Mouse (Mus musculus) ovary, postnatal 10 days (tissue): ENCODE results near the gene Ndufs1.
"Not testable (repeated sequence)": the region's sequence is repeated elsewhere in the genome, so short reads cannot be mapped to it uniquely, and the experiment has no call there.

ENCODE experiments used
- DNase-seq: peaks from one replicate; pipeline ENCODE4 v3.0.0; 2022; ENCODE audit warnings: low spot score

Ndufs1 gene

GRCm38 (mm10) chr1:63182636-63183270 is 6.1 kb upstream of the Ndufs1 start:
- peak; percentile 13 for DNase-seq

- peak; percentile 23 for DNase-seq
These were observed 5.6 kb upstream of the Ndufs1 start for GRCm38 (mm10) chr1:63182212-63182611.

- no peak for DNase-seq
These were observed 4.8 kb upstream of the Ndufs1 start for GRCm38 (mm10) chr1:63181480-63181879.

DNA sequence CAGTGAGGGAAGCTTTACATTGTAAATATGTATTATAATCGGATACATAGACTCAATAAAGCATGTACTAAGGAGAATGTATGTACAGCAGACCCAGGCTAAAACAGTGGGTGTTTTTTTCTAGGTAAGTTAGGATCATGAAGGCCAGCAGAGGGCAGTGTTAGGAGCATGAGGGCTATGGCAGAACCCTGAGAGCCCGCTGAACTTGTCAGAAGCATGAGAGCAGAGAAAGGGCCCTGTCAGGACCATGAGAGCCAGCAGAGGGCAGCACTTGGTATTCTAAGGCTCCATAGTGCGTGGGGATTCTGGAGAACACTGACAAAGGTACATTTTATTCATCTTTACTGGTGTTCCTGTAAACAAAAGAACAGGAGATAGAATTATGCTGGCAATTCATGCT is 4.4 kb upstream of the Ndufs1 start:
- peak; percentile 68 for DNase-seq

GRCm38 (mm10) chr1:63180575-63180974 is 3.9 kb upstream of the Ndufs1 start:
- DNase-seq: not testable (repeated sequence)

DNA sequence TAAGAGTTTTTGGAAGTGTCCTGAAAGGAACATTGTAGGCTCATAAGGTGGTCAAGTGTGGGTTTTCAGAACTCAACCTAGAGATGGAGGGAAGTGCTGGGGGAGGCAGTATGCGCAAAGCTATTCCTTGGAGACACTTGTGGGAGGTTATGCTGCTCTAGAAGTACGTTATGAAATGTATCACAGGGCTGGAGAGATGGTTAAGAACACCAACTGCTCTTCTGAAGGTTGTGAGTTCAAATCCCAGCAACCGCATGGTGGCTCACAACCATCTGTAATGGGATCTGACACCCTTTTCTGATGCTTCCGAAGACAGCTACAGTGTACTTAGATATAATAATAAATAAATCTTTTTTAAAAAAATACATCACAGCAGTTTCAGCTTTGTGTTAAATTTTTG is 3.5 kb upstream of the Ndufs1 start:
- no peak for DNase-seq

GRCm38 (mm10) chr1:63178308-63178707 is 1.7 kb upstream of the Ndufs1 start:
- no peak for DNase-seq

DNA sequence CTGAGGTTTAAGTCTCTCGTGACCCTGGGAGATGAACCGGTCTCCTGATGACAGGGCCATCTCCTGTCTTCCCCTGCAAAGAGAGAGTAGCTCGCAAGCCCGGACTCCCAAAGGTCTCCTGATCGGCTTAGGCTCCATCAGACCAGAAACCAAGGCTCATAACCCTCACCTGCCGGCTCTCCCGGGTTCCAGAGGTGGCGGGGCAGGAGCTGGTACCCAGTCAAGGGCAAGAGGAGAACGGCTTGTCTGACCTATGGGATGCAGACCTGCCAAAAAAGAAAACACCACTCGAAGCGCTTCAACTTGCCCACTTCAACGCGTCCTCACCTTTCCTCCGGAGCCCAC is 402 bp downstream of the Ndufs1 start:
- no peak for DNase-seq

- no peak for DNase-seq
These were observed 780 bp downstream of the Ndufs1 start for GRCm38 (mm10) chr1:63175853-63176252.

GRCm38 (mm10) chr1:63168638-63169037 is 8.0 kb downstream of the Ndufs1 start:
- DNase-seq: no peak

- no peak for DNase-seq
These were observed 36.4 kb downstream of the Ndufs1 start for GRCm38 (mm10) chr1:63140231-63140630.

DNA sequence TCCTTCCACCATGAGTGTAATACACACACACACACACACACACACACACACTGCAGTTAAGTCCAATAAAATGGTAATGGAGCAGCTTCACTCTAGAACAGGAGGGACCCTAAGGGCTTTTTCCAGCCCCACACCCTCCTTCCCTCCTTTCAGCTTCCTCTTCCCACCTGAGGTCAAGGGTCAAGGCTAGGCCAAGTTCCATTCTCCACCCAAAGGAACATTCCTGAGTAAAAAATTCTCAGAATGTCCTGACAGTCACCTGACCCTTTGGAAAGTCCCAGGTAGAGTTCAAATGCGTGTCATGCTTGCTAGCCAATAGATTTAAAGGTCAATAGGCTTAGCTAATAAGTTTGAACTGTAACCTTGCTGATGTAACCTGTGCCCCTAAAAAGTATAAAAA is 38.0 kb downstream of the Ndufs1 start:
- DNase-seq: not testable (repeated sequence)

GRCm38 (mm10) chr1:63137971-63138370 is 38.7 kb downstream of the Ndufs1 start:
- no peak for DNase-seq

- no peak for DNase-seq
These were observed 42.1 kb downstream of the Ndufs1 start for GRCm38 (mm10) chr1:63134530-63134929.

GRCm38 (mm10) chr1:63131766-63132165 is 44.9 kb downstream of the Ndufs1 start:
- DNase-seq: no peak

DNA sequence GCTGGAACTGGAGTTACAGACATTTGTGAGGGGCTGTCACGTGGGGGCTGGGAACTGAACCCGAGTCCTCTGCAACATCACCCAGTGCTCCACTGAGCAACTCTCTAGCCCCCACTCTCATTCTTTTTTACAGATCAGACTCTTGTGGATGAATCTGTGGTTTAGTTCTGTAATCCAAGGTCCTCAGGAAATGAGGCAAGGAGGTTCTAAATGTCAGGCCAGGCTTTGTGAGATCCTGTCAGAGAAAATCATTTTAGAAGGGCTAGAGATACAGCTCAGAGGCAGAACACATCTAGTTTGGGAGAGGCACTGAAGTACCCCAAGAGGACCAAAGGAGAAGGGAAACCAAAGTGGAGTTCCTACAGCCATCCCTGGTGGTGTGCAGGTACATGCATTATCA is 45.8 kb downstream of the Ndufs1 start:
- no peak for DNase-seq

- DNase-seq: no peak
These were observed 46.6 kb downstream of the Ndufs1 start for GRCm38 (mm10) chr1:63129857-63130690.

GRCm38 (mm10) chr1:63129273-63129672 is 47.4 kb downstream of the Ndufs1 start:
- DNase-seq: no peak

DNA sequence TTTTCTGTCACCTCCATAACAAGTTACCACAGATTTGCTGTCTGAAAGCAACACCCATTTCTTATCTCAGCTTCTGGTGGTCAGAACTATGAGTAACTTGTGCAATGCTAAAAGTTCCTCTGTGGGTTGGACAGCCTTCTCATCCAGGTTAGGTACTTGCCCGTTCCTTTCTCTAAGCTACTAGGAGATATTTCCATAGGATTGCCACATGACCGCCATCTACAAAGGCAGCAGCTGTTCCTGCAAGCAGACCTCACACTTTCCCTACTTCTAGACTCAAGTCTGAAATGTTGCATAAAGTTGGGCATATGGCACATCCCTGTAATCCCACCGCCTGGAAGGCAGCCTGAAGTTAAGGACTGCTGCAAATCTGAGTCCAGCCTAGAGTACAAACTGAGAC is 50.4 kb downstream of the Ndufs1 start:
- no peak for DNase-seq

- DNase-seq: no peak
These were observed 52.7 kb downstream of the Ndufs1 start for GRCm38 (mm10) chr1:63123823-63124450.

GRCm38 (mm10) chr1:63122005-63122404 is 54.6 kb downstream of the Ndufs1 start:
- DNase-seq: no peak

GRCm38 (mm10) chr1:63120382-63120781 is 56.3 kb downstream of the Ndufs1 start:
- DNase-seq: no peak

DNA sequence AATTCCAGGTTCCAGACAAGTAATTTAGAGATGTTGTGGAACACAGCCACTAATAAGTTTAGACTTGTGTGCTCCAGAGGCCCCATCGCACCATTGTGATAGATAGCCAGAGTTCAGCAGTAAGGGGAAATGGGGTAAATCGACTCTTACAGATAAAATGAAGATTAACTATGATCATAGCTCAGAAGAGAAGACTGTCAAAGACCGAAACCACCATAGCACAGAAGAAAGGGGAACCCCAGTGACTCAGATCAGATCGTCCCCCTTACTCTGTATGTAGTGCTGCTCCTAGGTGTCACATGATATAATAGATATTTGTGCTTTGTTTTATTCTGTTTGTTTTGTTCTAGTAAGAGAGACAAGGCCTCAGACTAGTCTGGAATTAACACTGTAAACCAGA is 57.0 kb downstream of the Ndufs1 start:
- no peak for DNase-seq
